Comparison of ENCODE assay signal across 27 mouse cellular contexts in genomic region chr8:123308738-123309137, GRCm38 (mm10). TPM values are rescaled to one million over a fixed set of nuclear protein-coding genes. Genes with fewer than 3 reads are reported as not detected.
DNase-seq lines count a peak whose midpoint lies in the region; ATAC-seq and TF ChIP-seq lines count a peak whose summit lies in the region.
"Had no signal": no experiment of that assay in that cellular context is flagged by ENCODE, and none has a peak within 500 bp of the region (broad histone marks: within the 10 kb centered on the region; RNA-seq: fewer than 3 reads in every experiment).

No protein-coding gene starts in this region.

- H3K9ac ChIP-seq in hindbrain, postnatal 0 days (replicated peaks; ENCODE audit: low read length), result no peak overlapping the region
- H3K9ac ChIP-seq in hindbrain, embryonic 14.5 days, result no peak overlapping the region
- H3K9ac ChIP-seq in liver, embryonic 14.5 days (replicated peaks), result no peak overlapping the region
- H3K9ac ChIP-seq in liver, embryonic 12.5 days, result no peak overlapping the region
- no peak overlapping the region for H3K9ac ChIP-seq in midbrain, postnatal 0 days (replicated peaks; ENCODE audit: low read length, poor library complexity, severe bottlenecking)
- H3K9ac ChIP-seq in midbrain, embryonic 13.5 days (replicated peaks), result no peak overlapping the region
- H3K9ac ChIP-seq in forebrain, embryonic 12.5 days, result no peak overlapping the region
- H3K9ac ChIP-seq: embryonic facial prominence, embryonic 12.5 days; embryonic facial prominence, embryonic 15.5 days; forebrain, embryonic 15.5 days; heart, embryonic 12.5 days; heart, embryonic 15.5 days; hindbrain, embryonic 13.5 days had no signal

- no peak for TF ChIP-seq EP300 in liver, embryonic 14.5 days (IDR thresholded peaks at IDR 0.05; ENCODE audit: low read depth)

- DNase-seq in hindbrain, postnatal 0 days (ENCODE audit: low spot score), result no peak
- DNase-seq in hindbrain, embryonic 14.5 days (ENCODE audit: low spot score), result no peak
- no peak for DNase-seq in liver, embryonic 14.5 days (ENCODE audit: low read depth in 3 of 3, low spot score in 3 of 3)
- DNase-seq in midbrain, postnatal 0 days (ENCODE audit: low spot score), result no peak
- DNase-seq: adrenal gland, postnatal 10 days; adrenal gland, postnatal 36 days; cerebellum, adult 11 months; cerebellum, adult 2 months; cerebellum, adult 9-11 months; cerebellum, postnatal 25 days; gastrocnemius, postnatal 25 days; heart, adult 18-20 months; heart, postnatal 10 days; heart, postnatal 36 days had no signal

- 0 out of 2 replicates have a peak, but pooled peaks have one; percentile 24 for TF ChIP-seq CTCF in hindbrain, postnatal 0 days (IDR thresholded peaks at IDR 0.05; ENCODE audit: low read depth)
- peak; percentile 44 for TF ChIP-seq CTCF in liver, embryonic 14.5 days (IDR thresholded peaks at IDR 0.05; ENCODE audit: low read depth)
- peak; percentile 40 for TF ChIP-seq CTCF in midbrain, postnatal 0 days (IDR thresholded peaks at IDR 0.05)

- H3K27me3 ChIP-seq in hindbrain, postnatal 0 days (ENCODE audit: insufficient read depth, low read length), result no peaks in the 10 kb centered on the region
- H3K27me3 ChIP-seq in hindbrain, embryonic 14.5 days (ENCODE audit: control insufficient read depth, insufficient read depth, low read length), result no peaks in the 10 kb centered on the region
- no peaks in the 10 kb centered on the region for H3K27me3 ChIP-seq in liver, embryonic 14.5 days (ENCODE audit: control insufficient read depth, insufficient read depth, low read length)
- no peaks in the 10 kb centered on the region for H3K27me3 ChIP-seq in liver, embryonic 12.5 days (replicated peaks)
- H3K27me3 ChIP-seq in midbrain, postnatal 0 days (ENCODE audit: insufficient read depth, low read length), result no peaks in the 10 kb centered on the region
- no peaks in the 10 kb centered on the region for H3K27me3 ChIP-seq in midbrain, embryonic 13.5 days
- no peaks in the 10 kb centered on the region for H3K27me3 ChIP-seq in forebrain, embryonic 12.5 days
- H3K27me3 ChIP-seq: embryonic facial prominence, embryonic 12.5 days; embryonic facial prominence, embryonic 15.5 days; forebrain, embryonic 15.5 days; heart, embryonic 12.5 days; heart, embryonic 15.5 days; hindbrain, embryonic 13.5 days; Patski had no signal

- H3K27ac ChIP-seq in hindbrain, postnatal 0 days, result no peak overlapping the region
- H3K27ac ChIP-seq in hindbrain, embryonic 14.5 days, result no peak overlapping the region
- H3K27ac ChIP-seq in liver, embryonic 14.5 days, result no peak overlapping the region
- H3K27ac ChIP-seq in liver, embryonic 12.5 days, result no peak overlapping the region
- no peak overlapping the region for H3K27ac ChIP-seq in midbrain, postnatal 0 days (ENCODE audit: low read depth, low read length)
- H3K27ac ChIP-seq in midbrain, embryonic 13.5 days, result no peak overlapping the region
- H3K27ac ChIP-seq in forebrain, embryonic 12.5 days, result no peak overlapping the region
- H3K27ac ChIP-seq: embryonic facial prominence, embryonic 12.5 days; embryonic facial prominence, embryonic 15.5 days; forebrain, embryonic 15.5 days; heart, embryonic 15.5 days; hindbrain, embryonic 10.5 days; hindbrain, embryonic 13.5 days had no signal

- 70% methylated on average over 4 of the region's 4 CpGs for WGBS in hindbrain, postnatal 0 days
- 72% methylated on average over 4 of the region's 4 CpGs for WGBS in hindbrain, embryonic 14.5 days
- 63% methylated on average over 4 of the region's 4 CpGs for WGBS in liver, embryonic 14.5 days (ENCODE audit: insufficient replicate concordance)
- 64% methylated on average over 4 of the region's 4 CpGs for WGBS in liver, embryonic 12.5 days (ENCODE audit: insufficient replicate concordance)
- WGBS in midbrain, postnatal 0 days, result 69% methylated on average over 4 of the region's 4 CpGs
- WGBS in midbrain, embryonic 13.5 days, result 72% methylated on average over 4 of the region's 4 CpGs
- WGBS in forebrain, embryonic 12.5 days, result 69% methylated on average over 4 of the region's 4 CpGs

- no peak for ATAC-seq in hindbrain, postnatal 0 days
- no peak for ATAC-seq in hindbrain, embryonic 14.5 days (ENCODE audit: low FRiP score)
- ATAC-seq in liver, embryonic 14.5 days (ENCODE audit: insufficient read depth), result no peak
- no peak for ATAC-seq in liver, embryonic 12.5 days
- ATAC-seq in midbrain, postnatal 0 days (ENCODE audit: low FRiP score), result no peak
- ATAC-seq in midbrain, embryonic 13.5 days, result no peak
- no peak for ATAC-seq in forebrain, embryonic 12.5 days (ENCODE audit: low FRiP score)
- ATAC-seq: forebrain, embryonic 15.5 days; Patski had no signal

- no peaks in the 10 kb centered on the region for H3K9me3 ChIP-seq in hindbrain, postnatal 0 days (ENCODE audit: low read length)
- H3K9me3 ChIP-seq in hindbrain, embryonic 14.5 days (ENCODE audit: control insufficient read depth, low read length), result no peaks in the 10 kb centered on the region
- H3K9me3 ChIP-seq in liver, embryonic 14.5 days (ENCODE audit: control insufficient read depth, low read length), result no peaks in the 10 kb centered on the region
- H3K9me3 ChIP-seq in liver, embryonic 12.5 days (replicated peaks), result no peaks in the 10 kb centered on the region
- no peaks in the 10 kb centered on the region for H3K9me3 ChIP-seq in midbrain, postnatal 0 days (ENCODE audit: low read length)
- no peaks in the 10 kb centered on the region for H3K9me3 ChIP-seq in midbrain, embryonic 13.5 days
- H3K9me3 ChIP-seq in forebrain, embryonic 12.5 days, result no peaks in the 10 kb centered on the region
- H3K9me3 ChIP-seq: embryonic facial prominence, embryonic 12.5 days; embryonic facial prominence, embryonic 15.5 days; forebrain, embryonic 15.5 days; G1E; heart, embryonic 12.5 days; heart, embryonic 15.5 days; hindbrain, embryonic 10.5 days; hindbrain, embryonic 13.5 days had no signal

- H3K4me2 ChIP-seq in hindbrain, postnatal 0 days (ENCODE audit: low read depth, low read length), result no peak overlapping the region
- no peak overlapping the region for H3K4me2 ChIP-seq in hindbrain, embryonic 14.5 days (replicated peaks)
- no peak overlapping the region for H3K4me2 ChIP-seq in liver, embryonic 14.5 days (ENCODE audit: low read depth)
- no peak overlapping the region for H3K4me2 ChIP-seq in liver, embryonic 12.5 days
- H3K4me2 ChIP-seq in midbrain, postnatal 0 days (ENCODE audit: low read depth, low read length, poor library complexity, severe bottlenecking), result no peak overlapping the region
- H3K4me2 ChIP-seq in midbrain, embryonic 13.5 days (replicated peaks), result no peak overlapping the region
- H3K4me2 ChIP-seq in forebrain, embryonic 12.5 days, result no peak overlapping the region
- H3K4me2 ChIP-seq: embryonic facial prominence, embryonic 12.5 days; embryonic facial prominence, embryonic 15.5 days; forebrain, embryonic 15.5 days; heart, embryonic 12.5 days; heart, embryonic 15.5 days; hindbrain, embryonic 13.5 days had no signal

- no peak overlapping the region for H3K4me3 ChIP-seq in hindbrain, postnatal 0 days (ENCODE audit: low read length)
- no peak overlapping the region for H3K4me3 ChIP-seq in hindbrain, embryonic 14.5 days (replicated peaks; ENCODE audit: low read length)
- H3K4me3 ChIP-seq in liver, embryonic 14.5 days (ENCODE audit: insufficient read depth in 1 of 2, low read depth in 2 of 2, low read length in 2 of 2), result no peak overlapping the region
- no peak overlapping the region for H3K4me3 ChIP-seq in liver, embryonic 12.5 days
- no peak overlapping the region for H3K4me3 ChIP-seq in midbrain, postnatal 0 days (ENCODE audit: low read depth, low read length)
- H3K4me3 ChIP-seq in midbrain, embryonic 13.5 days (replicated peaks), result no peak overlapping the region
- H3K4me3 ChIP-seq in forebrain, embryonic 12.5 days (replicated peaks), result no peak overlapping the region
- H3K4me3 ChIP-seq: embryonic facial prominence, embryonic 12.5 days; embryonic facial prominence, embryonic 15.5 days; forebrain, embryonic 15.5 days; heart, embryonic 12.5 days; heart, embryonic 15.5 days; hindbrain, embryonic 10.5 days; hindbrain, embryonic 13.5 days had no signal

- no peaks in the 10 kb centered on the region for H3K4me1 ChIP-seq in hindbrain, postnatal 0 days (ENCODE audit: insufficient read depth, low read length)
- H3K4me1 ChIP-seq in hindbrain, embryonic 14.5 days (replicated peaks; ENCODE audit: control insufficient read depth, insufficient read depth, low read length), result no peaks in the 10 kb centered on the region
- H3K4me1 ChIP-seq in liver, embryonic 14.5 days (replicated peaks; ENCODE audit: control insufficient read depth in 2 of 2, insufficient read depth in 2 of 2, low read length in 1 of 2), result no peaks in the 10 kb centered on the region
- no peaks in the 10 kb centered on the region for H3K4me1 ChIP-seq in liver, embryonic 12.5 days
- H3K4me1 ChIP-seq in midbrain, postnatal 0 days (ENCODE audit: insufficient read depth, low read length), result no peaks in the 10 kb centered on the region
- H3K4me1 ChIP-seq in midbrain, embryonic 13.5 days (replicated peaks), result no peaks in the 10 kb centered on the region
- H3K4me1 ChIP-seq in forebrain, embryonic 12.5 days, result no peaks in the 10 kb centered on the region
- H3K4me1 ChIP-seq: embryonic facial prominence, embryonic 12.5 days; embryonic facial prominence, embryonic 15.5 days; forebrain, embryonic 15.5 days; heart, embryonic 12.5 days; heart, embryonic 15.5 days; hindbrain, embryonic 10.5 days; hindbrain, embryonic 13.5 days had no signal

- H3K36me3 ChIP-seq in hindbrain, postnatal 0 days (ENCODE audit: insufficient read depth, low read length), result no peaks in the 10 kb centered on the region
- no peaks in the 10 kb centered on the region for H3K36me3 ChIP-seq in hindbrain, embryonic 14.5 days (replicated peaks; ENCODE audit: control insufficient read depth, insufficient read depth)
- peaks cover 17% of the 10 kb centered on the region for H3K36me3 ChIP-seq in liver, embryonic 14.5 days (replicated peaks; ENCODE audit: control insufficient read depth, insufficient read depth, low read depth)
- H3K36me3 ChIP-seq in liver, embryonic 12.5 days, result peaks cover 89% of the 10 kb centered on the region
- no peaks in the 10 kb centered on the region for H3K36me3 ChIP-seq in midbrain, postnatal 0 days (ENCODE audit: insufficient read depth, low read length)
- H3K36me3 ChIP-seq in midbrain, embryonic 13.5 days, result peaks cover 17% of the 10 kb centered on the region
- H3K36me3 ChIP-seq in forebrain, embryonic 12.5 days (replicated peaks), result peaks cover 53% of the 10 kb centered on the region
- H3K36me3 ChIP-seq: forebrain, embryonic 15.5 days had no signal

RNA-seq across cellular contexts. Expression of gene Fanca, which starts 9.6 kb away (rescaled TPM):
- 9.5 and 13.5 TPM in 2 replicates for total RNA-seq in hindbrain, postnatal 0 days (2014; rRNA removed)
- 5.8 TPM in 2 replicates for polyA plus RNA-seq in hindbrain, postnatal 0 days (2015; fragmentation: Nextera tagmentation; extraction: Ambion mirVana)
- polyA plus RNA-seq in hindbrain, embryonic 14.5 days (2014; fragmentation: Nextera tagmentation; extraction: Ambion mirVana), result 7.4 and 8.3 TPM in 2 replicates
- 22.8 and 24.6 TPM in 2 replicates for polyA plus RNA-seq in liver, embryonic 14.5 days (2012; rRNA removed)
- polyA plus RNA-seq in liver, embryonic 14.5 days (2014; fragmentation: Nextera tagmentation; extraction: Ambion mirVana), result 17.3 and 19.4 TPM in 2 replicates
- polyA plus RNA-seq in liver, embryonic 12.5 days (2016; fragmentation: Nextera tagmentation; extraction: Ambion mirVana), result 27.4 and 32.2 TPM in 2 replicates
- 4.2 and 17.6 TPM in 2 replicates for total RNA-seq in midbrain, postnatal 0 days (2014; rRNA removed)
- polyA plus RNA-seq in midbrain, postnatal 0 days (2015; fragmentation: Nextera tagmentation; extraction: Ambion mirVana), result 3.0 and 3.3 TPM in 2 replicates
- 14.0 and 15.2 TPM in 2 replicates for polyA plus RNA-seq in midbrain, embryonic 13.5 days (2015; fragmentation: Nextera tagmentation; extraction: Ambion mirVana)
- polyA plus RNA-seq in forebrain, embryonic 12.5 days (2016; fragmentation: Nextera tagmentation; extraction: Ambion mirVana), result 40.2 and 40.5 TPM in 2 replicates
- total RNA-seq: gastrocnemius, adult 8-10 months had no signal

RNA-seq across cellular contexts. Expression of gene Spire2, which starts 23.8 kb away (rescaled TPM):
- 34.0 and 34.5 TPM in 2 replicates for total RNA-seq in hindbrain, postnatal 0 days (2014; rRNA removed)
- polyA plus RNA-seq in hindbrain, postnatal 0 days (2015; fragmentation: Nextera tagmentation; extraction: Ambion mirVana), result 24.7 and 25.4 TPM in 2 replicates
- 32.4 and 33.1 TPM in 2 replicates for polyA plus RNA-seq in hindbrain, embryonic 14.5 days (2014; fragmentation: Nextera tagmentation; extraction: Ambion mirVana)
- polyA plus RNA-seq in liver, embryonic 14.5 days (2012; rRNA removed), result 3.0 TPM in 2 replicates
- polyA plus RNA-seq in liver, embryonic 14.5 days (2014; fragmentation: Nextera tagmentation; extraction: Ambion mirVana), result 2.2 and 2.9 TPM in 2 replicates
- polyA plus RNA-seq in liver, embryonic 12.5 days (2016; fragmentation: Nextera tagmentation; extraction: Ambion mirVana), result 4.6 TPM in 2 replicates
- 35.7 and 44.1 TPM in 2 replicates for total RNA-seq in midbrain, postnatal 0 days (2014; rRNA removed)
- polyA plus RNA-seq in midbrain, postnatal 0 days (2015; fragmentation: Nextera tagmentation; extraction: Ambion mirVana), result 28.0 and 28.2 TPM in 2 replicates
- 31.8 and 38.7 TPM in 2 replicates for polyA plus RNA-seq in midbrain, embryonic 13.5 days (2015; fragmentation: Nextera tagmentation; extraction: Ambion mirVana)
- polyA plus RNA-seq in forebrain, embryonic 12.5 days (2016; fragmentation: Nextera tagmentation; extraction: Ambion mirVana), result 19.9 and 21.8 TPM in 2 replicates

RNA-seq across cellular contexts. Expression of gene Vps9d1, which starts 54.6 kb away (rescaled TPM):
- 91.6 and 92.3 TPM in 2 replicates for total RNA-seq in hindbrain, postnatal 0 days (2014; rRNA removed)
- 57.5 and 59.9 TPM in 2 replicates for polyA plus RNA-seq in hindbrain, postnatal 0 days (2015; fragmentation: Nextera tagmentation; extraction: Ambion mirVana)
- 57.7 and 58.8 TPM in 2 replicates for polyA plus RNA-seq in hindbrain, embryonic 14.5 days (2014; fragmentation: Nextera tagmentation; extraction: Ambion mirVana)
- polyA plus RNA-seq in liver, embryonic 14.5 days (2012; rRNA removed), result 7.8 and 8.5 TPM in 2 replicates
- 2.4 and 3.8 TPM in 2 replicates for polyA plus RNA-seq in liver, embryonic 14.5 days (2014; fragmentation: Nextera tagmentation; extraction: Ambion mirVana)
- 5.8 and 7.6 TPM in 2 replicates for polyA plus RNA-seq in liver, embryonic 12.5 days (2016; fragmentation: Nextera tagmentation; extraction: Ambion mirVana)
- 77.4 and 88.9 TPM in 2 replicates for total RNA-seq in midbrain, postnatal 0 days (2014; rRNA removed)
- 66.1 and 70.7 TPM in 2 replicates for polyA plus RNA-seq in midbrain, postnatal 0 days (2015; fragmentation: Nextera tagmentation; extraction: Ambion mirVana)
- 51.5 and 53.4 TPM in 2 replicates for polyA plus RNA-seq in midbrain, embryonic 13.5 days (2015; fragmentation: Nextera tagmentation; extraction: Ambion mirVana)
- polyA plus RNA-seq in forebrain, embryonic 12.5 days (2016; fragmentation: Nextera tagmentation; extraction: Ambion mirVana), result 31.0 and 34.9 TPM in 2 replicates

RNA-seq across cellular contexts. Expression of gene Zfp276, which starts 54.7 kb away (rescaled TPM):
- 42.4 and 42.9 TPM in 2 replicates for total RNA-seq in hindbrain, postnatal 0 days (2014; rRNA removed)
- polyA plus RNA-seq in hindbrain, postnatal 0 days (2015; fragmentation: Nextera tagmentation; extraction: Ambion mirVana), result 16.9 and 17.5 TPM in 2 replicates
- polyA plus RNA-seq in hindbrain, embryonic 14.5 days (2014; fragmentation: Nextera tagmentation; extraction: Ambion mirVana), result 18.5 and 19.5 TPM in 2 replicates
- 8.4 and 8.9 TPM in 2 replicates for polyA plus RNA-seq in liver, embryonic 14.5 days (2012; rRNA removed)
- 4.7 and 5.9 TPM in 2 replicates for polyA plus RNA-seq in liver, embryonic 14.5 days (2014; fragmentation: Nextera tagmentation; extraction: Ambion mirVana)
- polyA plus RNA-seq in liver, embryonic 12.5 days (2016; fragmentation: Nextera tagmentation; extraction: Ambion mirVana), result 11.3 and 11.8 TPM in 2 replicates
- total RNA-seq in midbrain, postnatal 0 days (2014; rRNA removed), result 37.9 and 42.1 TPM in 2 replicates
- 15.4 and 17.8 TPM in 2 replicates for polyA plus RNA-seq in midbrain, postnatal 0 days (2015; fragmentation: Nextera tagmentation; extraction: Ambion mirVana)
- 23.6 and 26.3 TPM in 2 replicates for polyA plus RNA-seq in midbrain, embryonic 13.5 days (2015; fragmentation: Nextera tagmentation; extraction: Ambion mirVana)
- polyA plus RNA-seq in forebrain, embryonic 12.5 days (2016; fragmentation: Nextera tagmentation; extraction: Ambion mirVana), result 25.8 and 27.5 TPM in 2 replicates
